Mouse (Mus musculus) thymus, adult 2 months (tissue): ENCODE results near the gene Gm20388.

Experiments used
- CTCF ChIP-seq: fragments of 200-500 bp; IDR thresholded peaks from 2 replicates; pipeline ENCODE4 v1.5.1; 2012; ENCODE audit warnings: mild to moderate bottlenecking, control low read depth, low read length, moderate library complexity, borderline replicate concordance; ENCODE audit not compliant: control insufficient read depth, poor library complexity, insufficient read depth; ENCODE audit errors: extremely low read depth
- POLR2A ChIP-seq: fragments of 200-500 bp; IDR thresholded peaks from 2 replicates; pipeline ENCODE4 v1.6.1; 2012; ENCODE audit warnings: mild to moderate bottlenecking, low read length, control low read depth, moderate library complexity; ENCODE audit not compliant: control insufficient read depth, poor library complexity, insufficient read depth; ENCODE audit errors: extremely low read depth

DNA sequence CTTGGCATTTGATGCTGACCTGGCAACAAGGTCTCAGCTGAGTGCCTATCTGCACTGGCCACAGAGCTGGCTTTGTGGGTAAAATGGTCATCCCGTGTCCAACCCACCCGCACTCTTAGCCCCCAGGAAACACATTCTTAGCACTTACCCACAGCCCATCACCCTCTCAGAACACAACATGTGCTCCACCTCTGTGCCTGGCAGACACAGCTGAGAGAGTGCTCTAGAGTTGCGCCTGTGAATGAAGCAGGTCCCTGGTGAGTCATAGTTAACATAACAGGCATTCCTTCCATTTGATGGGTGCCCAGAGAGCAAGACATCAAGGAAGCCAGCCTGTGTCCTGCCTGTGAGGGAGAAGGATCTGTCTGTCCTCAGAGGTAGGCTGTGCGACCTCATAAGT is 2276.6 kb downstream of the Gm20388 start:
- TF ChIP-seq CTCF (no peak), POLR2A (no peak)
